Mouse (Mus musculus) C2C12 (cell line): Measurements from ENCODE around the gene Hook1. TPM values are rescaled to one million over a fixed set of nuclear protein-coding genes. Genes with fewer than 3 reads are reported as not detected.

ENCODE experiments used
- H3K27me3 ChIP-seq: one replicate; pipeline ENCODE4 v1.6.1; 2011; ENCODE audit not compliant: control insufficient read depth, insufficient read depth, insufficient read length
- H3K36me3 ChIP-seq: one replicate; pipeline ENCODE4 v1.6.1; 2011; ENCODE audit not compliant: control insufficient read depth, insufficient read depth
- H3K4me3 ChIP-seq: one replicate; pipeline ENCODE4 v1.5.1; 2011; ENCODE audit warnings: mild to moderate bottlenecking, control low read depth; ENCODE audit not compliant: poor library complexity, insufficient read depth, severe bottlenecking
- H3K79me2 ChIP-seq: one replicate; pipeline ENCODE4 v1.6.1; 2011; ENCODE audit not compliant: control insufficient read depth, insufficient read depth
- H3K79me3 ChIP-seq: one replicate; pipeline ENCODE4 v1.6.1; 2011; ENCODE audit warnings: low read depth, control low read depth
- H3ac ChIP-seq: one replicate; pipeline ENCODE3; 2011; ENCODE audit warnings: low read depth; ENCODE audit not compliant: control insufficient read depth, insufficient read length
- CEBPB ChIP-seq: IDR thresholded peaks from one replicate; pipeline ENCODE4 v1.6.1; 2011; ENCODE audit warnings: low read depth, mild to moderate bottlenecking, control low read depth, moderate library complexity
- CTCF ChIP-seq: IDR thresholded peaks from one replicate; pipeline ENCODE4 v1.5.1; 2011; ENCODE audit not compliant: control insufficient read depth, insufficient read depth, insufficient read length
- FOSL1 ChIP-seq: IDR thresholded peaks from one replicate; pipeline ENCODE4 v1.8.0; 2011; ENCODE audit warnings: mild to moderate bottlenecking, low read length; ENCODE audit not compliant: poor library complexity, insufficient read depth, severe bottlenecking
- MAX ChIP-seq: IDR thresholded peaks from one replicate; pipeline ENCODE4 v1.6.1; 2011; ENCODE audit warnings: mild to moderate bottlenecking, control low read depth
- MYOD1 ChIP-seq: IDR thresholded peaks from one replicate; pipeline ENCODE4 v1.6.1; 2011; ENCODE audit warnings: low read depth; ENCODE audit not compliant: control insufficient read depth, insufficient read length
- MYOG ChIP-seq: IDR thresholded peaks from one replicate; pipeline ENCODE4 v1.6.1; 2011; ENCODE audit not compliant: control insufficient read depth, insufficient read length; ENCODE audit errors: extremely low read depth
- USF1 ChIP-seq: IDR thresholded peaks from one replicate; pipeline ENCODE4 v1.6.1; 2011; ENCODE audit warnings: low read depth, mild to moderate bottlenecking, control low read depth, moderate library complexity
- polyA plus RNA-seq: library from polyadenylated mRNA; unstranded; fragments of >200 nt; fragmentation: generic; extraction: Trizol; gene quantifications from one replicate; pipeline ENCODE4 v1.2.1, GENCODE M21; 2012; ENCODE audit warnings: missing spikeins

Gene Hook1
- polyA plus RNA-seq, 1 experiment: 0.02 TPM

DNA sequence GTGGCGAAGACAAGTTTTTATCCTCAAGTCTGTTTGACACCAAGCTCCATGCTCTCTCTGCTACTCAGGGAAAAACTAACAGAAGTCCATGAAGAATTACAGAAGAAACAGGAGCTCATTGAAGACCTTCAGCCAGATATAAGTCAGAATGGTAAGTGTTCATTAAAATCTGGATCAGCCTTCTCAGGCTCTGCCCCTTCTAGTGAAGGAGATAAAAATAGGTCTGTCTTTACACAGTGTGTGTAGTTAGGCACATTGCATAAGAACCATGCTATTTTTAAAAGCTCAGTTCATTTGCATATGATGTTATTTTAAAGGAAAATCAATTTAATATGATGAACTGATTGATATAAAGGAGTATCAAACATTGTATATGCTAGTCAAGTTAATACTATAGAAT lies 49.8 kb downstream of the Hook1 start:
- Histone ChIP-seq H3K79me3 (no peaks in the 10 kb centered on the region), H3K27me3 (no peaks in the 10 kb centered on the region), H3ac (no peak overlapping the region), H3K79me2 (no peaks in the 10 kb centered on the region), H3K36me3 (no peaks in the 10 kb centered on the region), H3K4me3 (no peak overlapping the region)
- TF ChIP-seq CEBPB (no peak), FOSL1 (no peak), USF1 (no peak)

GRCm38 (mm10) chr4:96022803-96023202 lies 55.8 kb downstream of the Hook1 start:
- Histone ChIP-seq H3K79me2 (no peaks in the 10 kb centered on the region), H3K4me3 (no peak overlapping the region), H3ac (no peak overlapping the region), H3K27me3 (no peaks in the 10 kb centered on the region), H3K79me3 (no peaks in the 10 kb centered on the region), H3K36me3 (no peaks in the 10 kb centered on the region)
- TF ChIP-seq MYOD1 (no peak), MAX (no peak), FOSL1 (no peak), CTCF (no peak), CEBPB (no peak), MYOG (no peak), USF1 (no peak)

DNA sequence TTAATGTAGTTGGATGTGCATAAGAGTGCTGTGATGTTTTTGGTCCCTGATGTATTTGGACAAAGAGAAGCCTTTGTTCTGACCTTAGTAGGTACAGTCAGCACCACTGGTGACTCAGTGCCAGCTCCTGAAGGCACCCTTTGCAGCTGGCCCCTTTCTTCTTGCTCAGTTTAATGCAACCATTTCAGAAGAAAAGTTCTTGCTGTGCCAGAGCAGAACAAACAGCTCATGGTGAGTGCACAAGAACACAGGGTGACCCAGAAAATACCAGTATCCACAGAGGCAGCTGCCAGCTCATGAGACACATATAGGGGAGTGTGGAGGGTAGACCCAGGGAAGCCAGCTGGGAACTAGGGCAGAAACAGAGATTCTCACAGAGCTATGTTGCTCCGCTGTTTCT lies 61.4 kb downstream of the Hook1 start:
- Histone ChIP-seq H3K36me3 (no peaks in the 10 kb centered on the region), H3K79me2 (no peaks in the 10 kb centered on the region), H3K4me3 (no peak overlapping the region), H3ac (no peak overlapping the region), H3K79me3 (no peaks in the 10 kb centered on the region), H3K27me3 (no peaks in the 10 kb centered on the region)
- TF ChIP-seq CTCF (no peak), FOSL1 (no peak), USF1 (no peak)

GRCm38 (mm10) chr4:96060106-96060505 lies 93.1 kb downstream of the Hook1 start:
- H3K79me2 ChIP-seq: no peaks in the 10 kb centered on the region
- no peaks in the 10 kb centered on the region for H3K36me3 ChIP-seq
- no peak overlapping the region for H3ac ChIP-seq
- H3K79me3 ChIP-seq: no peaks in the 10 kb centered on the region
- H3K4me3 ChIP-seq: no peak overlapping the region
- no peak for TF ChIP-seq USF1
- no peak for TF ChIP-seq MYOG
- TF ChIP-seq CTCF: no peak
- no peaks in the 10 kb centered on the region for H3K27me3 ChIP-seq

DNA sequence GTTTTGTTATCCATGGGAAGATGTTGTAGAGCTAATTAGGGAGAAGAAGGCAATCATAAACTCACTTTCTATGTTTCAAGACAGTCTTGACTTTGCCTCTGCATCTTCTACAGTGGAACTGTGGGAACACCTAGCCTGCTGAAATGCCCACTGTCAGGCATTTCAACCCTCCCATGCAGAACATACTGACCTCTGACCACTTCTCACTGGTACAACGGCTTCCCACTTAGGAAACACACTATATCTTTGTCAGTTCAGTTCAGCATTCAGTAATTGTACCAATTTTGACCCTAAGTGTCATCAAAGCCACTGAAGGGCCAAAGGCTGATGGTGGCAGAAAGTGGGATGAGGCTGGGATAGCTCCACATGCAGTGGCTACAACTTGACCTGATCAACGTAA lies 95.0 kb downstream of the Hook1 start:
- H3ac ChIP-seq: no peak overlapping the region
- no peaks in the 10 kb centered on the region for H3K27me3 ChIP-seq
- no peaks in the 10 kb centered on the region for H3K36me3 ChIP-seq
- TF ChIP-seq USF1 (no peak), CEBPB (no peak), CTCF (no peak), MYOD1 (no peak), MAX (no peak), FOSL1 (no peak), MYOG (no peak)
- no peaks in the 10 kb centered on the region for H3K79me3 ChIP-seq
- H3K79me2 ChIP-seq: no peaks in the 10 kb centered on the region
- H3K4me3 ChIP-seq: no peak overlapping the region

Other genes with a start within 250 kb of the Hook1 start
- gene Cyp2j13, start 110.3 kb downstream of the Hook1 start, polyA plus RNA-seq: not detected
- not detected for gene Cyp2j12, start 173.9 kb downstream of the Hook1 start, polyA plus RNA-seq